Mouse (Mus musculus) liver, embryonic 16.5 days (tissue): ENCODE results near the gene Dnmt3a. TPM values are rescaled to one million over a fixed set of nuclear protein-coding genes. Genes with fewer than 3 reads are reported as not detected.

Source experiments
- ATAC-seq: fragments of 200-750 bp; cut with Nextera tagmentation; 2 replicates; pipeline ENCODE4 v1.8.0; 2017; ENCODE audit warnings: low read depth, mild to moderate bottlenecking, moderate number of reproducible peaks, moderate library complexity
- H3K27ac ChIP-seq: fragments of 300-500 bp; sonication (generic); 2 replicates; pipeline ENCODE4 v1.5.1; 2014; ENCODE audit warnings: mild to moderate bottlenecking, low read length
- H3K27me3 ChIP-seq: fragments of 300-500 bp; sonication (generic); 2 replicates; pipeline ENCODE4 v1.6.1; 2014; ENCODE audit warnings: low read depth, low read length, mixed read lengths; ENCODE audit not compliant: control insufficient read depth, insufficient read depth
- H3K36me3 ChIP-seq: fragments of 300-500 bp; sonication (generic); 2 replicates; pipeline ENCODE4 v1.6.1; 2014; ENCODE audit warnings: mild to moderate bottlenecking; ENCODE audit not compliant: control insufficient read depth, insufficient read depth
- H3K4me1 ChIP-seq: fragments of 300-500 bp; sonication (generic); 2 replicates; pipeline ENCODE4 v1.6.1; 2014; ENCODE audit warnings: low read depth, low read length, mixed read lengths; ENCODE audit not compliant: control insufficient read depth
- H3K4me2 ChIP-seq: fragments of 300-500 bp; sonication (generic); 2 replicates; pipeline ENCODE4 v1.6.1; 2014; ENCODE audit warnings: low read depth, low read length, mixed read lengths
- H3K4me3 ChIP-seq: fragments of 300-500 bp; sonication (generic); 2 replicates; pipeline ENCODE4 v1.5.1; 2014; ENCODE audit warnings: low read depth, mild to moderate bottlenecking, low read length
- H3K9ac ChIP-seq: fragments of 300-500 bp; sonication (generic); 2 replicates; pipeline ENCODE4 v1.6.1; 2014; ENCODE audit warnings: low read depth, low read length
- H3K9me3 ChIP-seq: fragments of 300-500 bp; sonication (generic); replicated peaks from 2 replicates; pipeline ENCODE4 v1.6.1; 2016; ENCODE audit warnings: low read length; ENCODE audit not compliant: control insufficient read depth
- WGBS: fragments of 180-500 bp; shearing (Covaris S2); extraction: QIAGEN DNeasy Blood & Tissue Kit; methylation state at CpG from one replicate; pipeline ENCODE4 v1.1.7; 2014; ENCODE audit not compliant: insufficient replicate concordance; 5-methylcytosine and 5-hydroxymethylcytosine counted together
- polyA plus RNA-seq: library from polyadenylated mRNA; unstranded; fragments of >200 nt; fragmentation: Nextera tagmentation; extraction: Ambion mirVana; gene quantifications from 2 replicates; pipeline ENCODE4 v1.2.1, GENCODE M21; 2015

The Dnmt3a gene
- polyA plus RNA-seq, 1 experiment from 2014 or later, result 16.8 TPM

GRCm38 (mm10) chr12:3884892-3885493, 79.2 kb downstream of the Dnmt3a start:
- Histone ChIP-seq H3K27ac (no peak overlapping the region), H3K4me3 (no peak overlapping the region), H3K9me3 (no peaks in the 10 kb centered on the region), H3K27me3 (no peaks in the 10 kb centered on the region), H3K4me2 (no peak overlapping the region), H3K9ac (no peak overlapping the region), H3K36me3 (no peaks in the 10 kb centered on the region), H3K4me1 (peaks cover 17% of the 10 kb centered on the region)
- 62% methylated on average over 9 of the region's 9 CpGs for WGBS
- no peak for ATAC-seq

- peaks cover 27% of the 10 kb centered on the region for H3K4me1 ChIP-seq
- H3K27ac ChIP-seq, result no peak overlapping the region
- H3K27me3 ChIP-seq, result no peaks in the 10 kb centered on the region
- no peaks in the 10 kb centered on the region for H3K9me3 ChIP-seq
- H3K4me3 ChIP-seq, result no peak overlapping the region
- 40% methylated on average over 2 of the region's 2 CpGs for WGBS
- H3K4me2 ChIP-seq, result no peak overlapping the region
- no peak overlapping the region for H3K9ac ChIP-seq
- no peaks in the 10 kb centered on the region for H3K36me3 ChIP-seq
- ATAC-seq, result no peak
Measured at GRCm38 (mm10) chr12:3886601-3887000, 80.8 kb downstream of the Dnmt3a start.

- Histone ChIP-seq H3K9me3 (no peaks in the 10 kb centered on the region), H3K27me3 (no peaks in the 10 kb centered on the region), H3K4me3 (no peak overlapping the region), H3K4me1 (peaks cover 38% of the 10 kb centered on the region), H3K27ac (peak overlapping the region; percentile 19; the same call in 1 of the 2 replicates), H3K4me2 (no peak overlapping the region), H3K9ac (no peak overlapping the region), H3K36me3 (no peaks in the 10 kb centered on the region)
- 14% methylated on average over 4 of the region's 4 CpGs for WGBS
- peak; percentile 17 for ATAC-seq
Measured at GRCm38 (mm10) chr12:3887515-3888325, 81.9 kb downstream of the Dnmt3a start.

GRCm38 (mm10) chr12:3889875-3890635, 84.2 kb downstream of the Dnmt3a start:
- 51% methylated on average over 7 of the region's 7 CpGs for WGBS
- Histone ChIP-seq H3K36me3 (no peaks in the 10 kb centered on the region), H3K27me3 (no peaks in the 10 kb centered on the region), H3K4me3 (no peak overlapping the region), H3K27ac (no peak overlapping the region), H3K9ac (no peak overlapping the region), H3K4me1 (peaks cover 45% of the 10 kb centered on the region), H3K9me3 (no peaks in the 10 kb centered on the region), H3K4me2 (no peak overlapping the region)
- ATAC-seq, result no peak

- Histone ChIP-seq H3K4me2 (peak overlapping the region; percentile 94), H3K36me3 (no peaks in the 10 kb centered on the region), H3K4me1 (peaks cover 45% of the 10 kb centered on the region), H3K27me3 (no peaks in the 10 kb centered on the region), H3K9ac (peak overlapping the region; percentile 68), H3K27ac (peak overlapping the region; percentile 87), H3K9me3 (no peaks in the 10 kb centered on the region), H3K4me3 (peak overlapping the region; percentile 66)
- WGBS, result 2% methylated on average over 41 of the region's 45 CpGs
- ATAC-seq, result peak; percentile 49
Measured at GRCm38 (mm10) chr12:3890753-3891751, 85.2 kb downstream of the Dnmt3a start.

GRCm38 (mm10) chr12:3891779-3892239, 86.0 kb downstream of the Dnmt3a start:
- peak overlapping the region; percentile 66 for H3K4me3 ChIP-seq
- WGBS, result under 1% methylated on average over 18 of the region's 18 CpGs
- peaks cover 45% of the 10 kb centered on the region for H3K4me1 ChIP-seq
- H3K36me3 ChIP-seq, result no peaks in the 10 kb centered on the region
- peak overlapping the region; percentile 87 for H3K27ac ChIP-seq
- no peaks in the 10 kb centered on the region for H3K9me3 ChIP-seq
- H3K27me3 ChIP-seq, result no peaks in the 10 kb centered on the region
- peak; percentile 32 for ATAC-seq
- H3K9ac ChIP-seq, result peak overlapping the region; percentile 40
- H3K4me2 ChIP-seq, result peak overlapping the region; percentile 94

- peak overlapping the region; percentile 94 for H3K4me2 ChIP-seq
- H3K4me1 ChIP-seq, result peaks cover 42% of the 10 kb centered on the region
- 9% methylated on average over 15 of the region's 15 CpGs for WGBS
- ATAC-seq, result peak; percentile 22
- no peaks in the 10 kb centered on the region for H3K9me3 ChIP-seq
- peak overlapping the region; percentile 66 for H3K4me3 ChIP-seq
- H3K27ac ChIP-seq, result peak overlapping the region; percentile 87
- peak overlapping the region; percentile 40 for H3K9ac ChIP-seq
- no peaks in the 10 kb centered on the region for H3K27me3 ChIP-seq
- H3K36me3 ChIP-seq, result peaks cover 5% of the 10 kb centered on the region; the same call in 1 of the 2 replicates
Measured at GRCm38 (mm10) chr12:3892240-3893059, 86.6 kb downstream of the Dnmt3a start.
